Mouse (Mus musculus) frontal cortex, postnatal 36 days (tissue): ENCODE measurements around the gene Cyp2c40.
"Not testable (repeated sequence)": the region's sequence is repeated elsewhere in the genome, so short reads cannot be mapped to it uniquely, and the experiment has no call there.

Experiments used
- DNase-seq, 2 experiments: peaks; one replicate each; pipeline ENCODE4 v3.0.0; 2022; ENCODE audit warnings: low spot score in 2 of 2

Cyp2c40 gene

DNA sequence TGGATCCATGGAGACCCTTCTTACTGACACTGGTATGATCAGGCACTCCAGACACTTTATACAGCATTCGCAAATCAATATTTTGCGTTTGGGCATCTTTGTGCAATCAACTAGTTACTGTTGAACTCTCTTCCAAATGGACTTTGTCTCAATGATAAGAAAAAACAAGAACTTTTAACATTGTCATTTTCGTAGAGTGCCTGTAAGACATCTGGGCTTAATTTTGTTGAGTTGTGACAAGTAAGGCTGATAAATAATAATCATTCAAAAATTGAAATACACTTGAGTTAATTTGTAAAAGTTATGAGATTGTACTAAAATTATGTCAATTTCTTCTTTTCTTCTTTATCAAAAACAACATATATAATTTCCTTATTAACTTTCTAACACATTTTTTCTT is at the start of gene Cyp2c40:
Gene Cyp2c40, minus strand, starts transcription at position 101 of the 400 bp plus-strand sequence.
- not testable (repeated sequence) for DNase-seq

- not testable (repeated sequence) for DNase-seq
Measured at GRCm38 (mm10) chr19:39820931-39821330, 8.3 kb upstream of the Cyp2c40 start.

DNA sequence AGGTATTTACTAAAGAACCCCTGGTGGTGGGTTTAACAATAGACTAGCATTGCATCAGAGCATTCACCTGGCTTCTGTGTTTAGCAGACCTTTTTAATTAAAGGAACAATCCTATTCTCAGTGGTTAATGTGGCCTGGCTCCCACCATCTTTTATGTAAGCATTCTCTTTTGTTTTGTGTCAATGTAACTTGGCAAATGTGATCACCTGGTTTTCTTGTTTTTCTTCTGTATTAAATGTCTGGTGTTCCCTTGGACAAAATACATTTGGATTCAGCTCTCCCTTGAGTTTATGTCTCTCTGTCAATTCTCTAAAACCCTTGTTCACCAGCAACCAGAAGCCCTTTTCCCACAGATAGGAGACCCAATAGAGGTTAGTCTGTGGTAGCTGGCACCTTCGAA is 3.8 kb upstream of the Cyp2c40 start:
- not testable (repeated sequence) for DNase-seq

DNA sequence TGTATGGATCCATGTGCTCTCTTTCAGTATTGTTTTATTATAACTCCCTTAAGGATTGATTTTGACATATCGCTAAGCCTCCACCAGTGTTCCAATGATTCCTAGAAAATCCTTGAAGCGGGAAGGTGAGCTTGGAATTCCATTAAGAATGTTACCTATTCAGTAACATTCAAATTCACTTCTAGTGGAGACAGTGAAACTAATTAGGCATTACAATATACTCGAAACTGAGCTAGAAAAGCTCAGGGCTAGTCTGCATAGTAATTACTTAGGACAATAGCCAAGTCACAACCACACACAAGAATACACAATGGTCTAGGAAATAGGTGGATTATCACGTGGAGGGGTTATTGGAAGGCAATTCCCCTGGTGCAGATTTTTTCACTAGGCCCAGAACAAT is 3.4 kb upstream of the Cyp2c40 start:
- DNase-seq: not testable (repeated sequence)

DNA sequence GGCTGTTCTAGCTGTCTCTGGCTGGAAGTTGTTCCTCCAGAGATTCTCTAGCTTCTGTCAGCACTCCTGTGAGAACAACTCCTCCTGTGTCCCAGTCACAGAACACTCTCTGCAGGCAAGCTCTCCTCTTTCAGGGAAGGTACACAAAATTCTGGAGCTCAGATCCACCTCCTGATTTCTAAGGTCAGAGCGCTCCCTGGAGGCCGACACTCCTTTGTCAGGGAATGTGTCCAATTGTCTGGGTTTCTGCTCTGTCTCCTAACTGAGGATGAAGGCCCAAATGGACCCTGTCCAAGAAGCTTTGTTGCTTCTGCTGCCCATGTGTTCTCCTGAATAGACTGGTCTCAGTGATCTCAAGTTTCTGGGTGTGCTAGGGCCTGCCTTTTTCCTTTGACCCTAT is 27.2 kb downstream of the Cyp2c40 start:
- not testable (repeated sequence) for DNase-seq

GRCm38 (mm10) chr19:39745357-39745756 is 67.3 kb downstream of the Cyp2c40 start:
- no peak for DNase-seq

GRCm38 (mm10) chr19:39744361-39744760 is 68.3 kb downstream of the Cyp2c40 start:
- not testable (repeated sequence) for DNase-seq

DNA sequence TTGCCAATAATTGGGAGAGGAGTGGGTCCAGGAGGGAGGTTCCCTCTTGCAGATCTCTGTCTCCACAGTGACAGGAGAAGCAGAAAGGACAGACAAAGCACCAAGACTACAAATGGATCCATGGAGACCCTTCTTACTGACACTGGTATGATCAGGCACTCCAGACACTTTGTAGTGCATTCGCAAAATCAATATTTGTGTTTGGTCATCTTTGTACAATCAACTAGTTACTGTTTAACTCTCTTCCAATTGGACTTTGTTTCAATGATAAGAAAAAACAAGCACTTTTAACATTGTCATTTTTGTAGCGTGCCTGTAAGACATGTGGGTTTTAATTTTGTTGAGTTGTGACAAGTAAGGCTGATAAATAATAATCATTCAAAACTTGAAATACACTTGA is 71.7 kb downstream of the Cyp2c40 start, which contains the start of gene Cyp2c68:
Gene Cyp2c68, minus strand, starts transcription at position 135 of the 400 bp plus-strand sequence.
- DNase-seq: no peak
